Mouse (Mus musculus): ENCODE data around the gene Pnpla2.
"Not testable (repeated sequence)": the region's sequence is repeated elsewhere in the genome, so short reads cannot be mapped to it uniquely, and the experiment has no call there.

Gene Pnpla2

DNA sequence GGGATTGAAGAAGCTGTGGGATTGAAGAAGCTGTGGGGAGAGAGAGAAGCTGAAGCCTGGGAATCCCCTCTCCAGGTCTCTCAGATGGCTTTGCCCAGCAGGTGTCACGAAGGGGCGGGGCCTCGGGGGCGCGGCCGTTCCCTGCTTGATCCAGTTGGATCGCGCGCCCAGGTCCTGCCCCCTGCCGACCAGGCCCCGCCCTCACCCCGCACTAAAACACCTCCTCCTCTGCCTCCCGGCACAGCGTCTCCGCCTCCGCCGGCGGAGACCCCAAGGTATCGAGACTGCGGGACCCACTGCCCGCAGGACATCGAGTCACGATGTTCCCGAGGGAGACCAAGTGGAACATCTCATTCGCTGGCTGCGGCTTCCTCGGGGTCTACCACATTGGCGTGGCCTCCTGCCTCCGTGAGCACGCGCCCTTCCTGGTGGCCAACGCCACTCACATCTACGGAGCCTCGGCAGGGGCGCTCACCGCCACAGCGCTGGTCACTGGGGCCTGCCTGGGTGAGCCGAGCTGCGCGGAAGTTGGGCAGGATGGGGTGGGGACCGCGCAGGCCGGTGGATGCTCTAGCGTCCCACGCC lies at the start of gene Pnpla2:
TSS of gene Pnpla2 (plus strand) at position 232 of the 585 bp plus-strand sequence.
- DNase-seq (ENCODE audit: low spot score in 2 of 2) = peak; percentile 95

DNA sequence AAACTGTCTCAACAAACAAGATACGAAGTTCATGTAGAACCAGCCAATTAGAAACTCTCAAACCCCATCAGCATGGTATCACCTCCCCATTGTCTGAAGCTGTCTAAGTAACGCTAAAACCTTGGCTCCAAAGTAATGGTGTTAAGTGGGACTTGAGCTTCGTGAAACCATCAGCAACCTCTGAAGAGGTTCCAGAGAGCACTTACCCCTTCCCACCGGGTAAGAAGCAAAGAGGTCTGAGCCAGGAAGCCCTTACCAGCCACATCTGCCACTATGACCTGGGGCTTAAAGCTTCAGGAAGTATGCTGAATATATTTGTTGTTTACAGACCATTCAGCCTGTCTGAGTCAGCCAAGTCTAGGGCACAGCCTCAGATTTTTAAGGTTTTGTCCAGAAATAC lies 49.5 kb upstream of the Pnpla2 start:
- DNase-seq (ENCODE audit: low spot score in 2 of 2) = no peak

DNA sequence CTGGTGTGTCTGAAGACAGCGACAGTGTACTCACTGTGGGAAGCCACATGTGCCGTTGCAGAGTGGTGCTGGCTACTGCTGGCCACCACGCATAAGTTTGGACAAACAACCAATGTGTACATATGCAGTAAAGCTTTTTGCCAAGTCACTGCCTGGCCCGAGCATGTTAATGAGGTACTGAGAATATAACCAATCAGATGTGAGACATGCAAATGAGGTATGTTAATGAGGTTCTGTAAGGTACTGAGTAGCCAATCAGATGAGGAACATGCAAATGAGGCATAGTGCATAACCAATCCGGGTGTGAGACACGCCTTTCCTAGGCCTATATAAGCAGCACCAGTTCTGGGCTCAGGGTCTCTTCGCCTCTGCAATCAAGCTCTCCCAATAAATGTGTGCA lies 47.3 kb upstream of the Pnpla2 start:
- DNase-seq (ENCODE audit: low spot score in 2 of 2) = not testable (repeated sequence)

DNA sequence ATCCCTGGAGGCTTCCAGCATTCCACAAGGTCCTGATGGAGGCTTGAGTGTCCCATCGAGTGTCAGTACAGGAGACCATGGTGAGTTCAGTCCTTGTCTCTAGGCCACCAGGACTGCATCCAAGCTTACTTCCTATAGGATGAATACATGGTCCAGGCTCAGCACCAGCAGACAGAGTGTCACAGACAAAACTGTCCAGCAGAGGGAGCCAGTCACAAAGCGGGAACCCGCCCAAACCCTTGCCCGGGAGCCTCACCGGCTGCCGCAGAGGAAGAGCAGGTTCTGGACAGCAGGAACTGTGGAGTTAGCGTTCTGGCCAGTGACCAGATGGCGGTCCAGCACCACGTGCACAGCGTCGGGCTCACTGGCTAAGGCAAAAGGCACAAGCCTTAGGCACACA lies 46.2 kb upstream of the Pnpla2 start:
- peak; percentile 83 to 91 for DNase-seq (ENCODE audit: low spot score in 2 of 2)

DNA sequence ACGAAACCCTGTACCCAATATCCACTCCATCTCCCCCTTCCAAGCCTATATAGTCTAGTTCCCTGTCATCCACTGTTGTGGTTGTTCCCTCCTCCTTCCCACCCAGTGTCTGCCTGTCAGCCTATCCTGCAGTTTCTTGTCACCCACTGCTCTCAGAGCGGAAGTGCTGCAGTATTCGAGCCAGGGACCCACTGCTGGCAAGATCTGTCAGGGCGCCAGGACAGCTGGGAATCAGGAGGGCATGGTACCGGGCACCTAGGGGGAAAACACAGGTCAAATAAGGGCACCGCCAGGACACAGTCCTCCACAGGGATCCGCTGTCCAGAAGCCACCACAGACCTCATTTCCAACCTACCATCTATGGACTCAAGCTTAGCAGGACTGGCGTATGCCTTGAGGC lies 44.4 kb upstream of the Pnpla2 start:
- no peak for DNase-seq (ENCODE audit: low spot score in 2 of 2)

DNA sequence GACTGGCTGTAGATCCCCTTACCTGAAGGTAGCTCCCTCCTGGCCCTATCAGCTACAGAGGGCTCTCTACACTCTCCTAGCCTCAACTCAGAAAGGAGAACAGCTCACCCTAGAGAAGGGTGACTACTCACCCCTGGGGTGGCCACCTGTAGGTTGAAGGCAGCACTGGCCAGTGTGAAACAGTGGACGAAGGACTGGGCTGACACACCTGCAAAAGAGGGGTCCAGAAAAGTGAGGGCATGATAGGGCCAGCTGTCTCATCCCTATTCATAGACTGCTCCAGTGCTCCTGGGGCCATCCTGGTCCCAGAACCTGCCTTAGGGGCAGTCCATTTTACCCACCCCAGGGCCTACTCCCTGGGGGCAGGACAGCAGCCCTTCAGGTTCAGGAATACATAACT lies 43.3 kb upstream of the Pnpla2 start:
- DNase-seq (ENCODE audit: low spot score in 2 of 2) = no peak

DNA sequence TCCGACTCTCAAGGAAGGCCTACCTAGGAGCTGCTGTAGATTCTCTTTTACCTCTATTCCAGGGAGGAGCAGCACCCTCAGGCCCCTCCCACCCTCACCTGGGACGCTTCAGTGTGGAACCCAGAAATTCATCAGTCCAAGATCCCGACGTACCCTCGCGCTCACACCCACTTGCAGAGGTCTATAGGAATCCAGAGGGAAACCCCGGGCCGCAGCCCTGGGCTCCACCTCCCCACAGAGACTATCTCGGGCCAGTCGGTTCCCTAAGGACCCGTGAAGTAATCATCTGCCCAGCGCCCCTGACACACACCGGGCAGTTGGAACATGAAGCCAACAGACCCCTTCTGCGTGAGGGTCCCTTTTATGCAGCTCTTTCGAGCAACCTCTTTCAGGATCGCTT lies 41.7 kb upstream of the Pnpla2 start:
- DNase-seq (ENCODE audit: low spot score in 2 of 2) = no peak

DNA sequence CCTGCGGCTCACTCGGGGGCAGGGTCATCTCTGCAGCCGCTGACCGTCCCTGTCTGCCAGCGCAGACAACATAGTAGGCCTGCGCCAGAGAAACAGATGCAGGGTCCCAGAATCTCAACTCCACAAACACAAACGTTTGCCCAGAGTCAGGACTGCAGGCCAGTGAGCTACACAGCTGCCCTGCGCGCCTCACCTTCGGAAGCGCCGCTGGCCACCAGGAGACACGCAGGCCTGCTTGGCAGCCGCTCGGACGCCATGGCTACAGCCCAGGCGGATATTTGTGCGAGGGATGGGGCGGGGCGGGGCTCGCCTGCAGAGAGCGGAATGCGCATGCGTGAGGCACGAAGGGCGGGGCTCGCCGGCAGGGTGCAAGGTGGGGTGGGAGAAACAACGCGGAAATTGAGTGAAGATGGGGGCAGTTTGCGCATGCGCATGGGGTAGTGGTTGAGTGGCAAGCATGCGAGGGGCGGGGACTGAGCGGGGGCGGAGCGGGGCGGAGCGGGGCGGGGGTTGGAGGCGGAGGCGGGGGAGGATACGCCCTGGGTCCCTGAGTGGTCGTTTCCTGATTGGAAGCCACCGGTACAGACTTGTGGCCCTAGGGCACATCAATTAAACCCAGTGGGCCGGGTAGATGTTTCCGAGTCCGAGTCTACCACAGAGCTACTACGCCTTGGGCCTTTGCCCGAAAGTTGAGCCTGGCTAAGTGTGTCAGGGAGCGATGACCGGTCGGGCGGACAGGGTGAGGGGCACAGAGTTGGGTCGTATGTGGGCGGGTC lies 41.0 kb upstream of the Pnpla2 start, which contains the start of gene Gatd1:
TSS of gene Gatd1 (minus strand) at position 328 of the 776 bp plus-strand sequence.
- peak; percentile 99 to 100 for DNase-seq (ENCODE audit: low spot score in 2 of 2)

DNA sequence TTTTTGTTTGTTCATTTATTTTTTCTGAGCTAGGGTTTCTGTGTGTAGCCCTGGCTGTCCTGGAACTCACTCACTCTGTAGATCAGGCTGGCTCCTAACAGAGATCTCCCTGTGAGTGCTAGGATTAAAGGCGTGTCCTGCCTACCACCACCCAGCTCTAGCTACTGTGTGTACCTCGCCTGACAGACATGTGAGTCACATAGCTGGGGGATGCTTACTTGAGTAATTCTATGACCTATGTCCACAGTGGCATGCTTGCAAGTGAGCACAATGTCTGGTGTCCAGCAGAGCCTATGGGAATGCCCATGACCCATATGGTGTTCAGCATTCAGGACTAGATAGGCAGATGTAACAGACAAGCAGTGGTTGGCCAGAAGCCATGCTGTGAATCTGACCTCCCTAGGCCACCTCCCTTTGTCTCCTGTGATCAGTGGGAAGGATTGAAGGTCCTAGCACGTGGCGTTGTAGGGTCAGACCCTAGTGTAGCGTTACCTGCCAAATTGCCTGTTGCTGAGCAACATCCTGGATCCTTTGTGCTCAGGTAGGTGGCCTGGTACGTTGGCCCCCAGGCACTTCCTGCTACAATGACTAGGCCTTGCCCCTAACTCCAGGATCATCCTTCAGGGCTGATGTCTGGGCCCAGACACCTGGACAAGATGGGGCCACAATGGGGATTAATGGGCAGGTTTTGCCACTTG lies 38.7 kb upstream of the Pnpla2 start:
- DNase-seq (ENCODE audit: low spot score in 2 of 2) = no peak

DNA sequence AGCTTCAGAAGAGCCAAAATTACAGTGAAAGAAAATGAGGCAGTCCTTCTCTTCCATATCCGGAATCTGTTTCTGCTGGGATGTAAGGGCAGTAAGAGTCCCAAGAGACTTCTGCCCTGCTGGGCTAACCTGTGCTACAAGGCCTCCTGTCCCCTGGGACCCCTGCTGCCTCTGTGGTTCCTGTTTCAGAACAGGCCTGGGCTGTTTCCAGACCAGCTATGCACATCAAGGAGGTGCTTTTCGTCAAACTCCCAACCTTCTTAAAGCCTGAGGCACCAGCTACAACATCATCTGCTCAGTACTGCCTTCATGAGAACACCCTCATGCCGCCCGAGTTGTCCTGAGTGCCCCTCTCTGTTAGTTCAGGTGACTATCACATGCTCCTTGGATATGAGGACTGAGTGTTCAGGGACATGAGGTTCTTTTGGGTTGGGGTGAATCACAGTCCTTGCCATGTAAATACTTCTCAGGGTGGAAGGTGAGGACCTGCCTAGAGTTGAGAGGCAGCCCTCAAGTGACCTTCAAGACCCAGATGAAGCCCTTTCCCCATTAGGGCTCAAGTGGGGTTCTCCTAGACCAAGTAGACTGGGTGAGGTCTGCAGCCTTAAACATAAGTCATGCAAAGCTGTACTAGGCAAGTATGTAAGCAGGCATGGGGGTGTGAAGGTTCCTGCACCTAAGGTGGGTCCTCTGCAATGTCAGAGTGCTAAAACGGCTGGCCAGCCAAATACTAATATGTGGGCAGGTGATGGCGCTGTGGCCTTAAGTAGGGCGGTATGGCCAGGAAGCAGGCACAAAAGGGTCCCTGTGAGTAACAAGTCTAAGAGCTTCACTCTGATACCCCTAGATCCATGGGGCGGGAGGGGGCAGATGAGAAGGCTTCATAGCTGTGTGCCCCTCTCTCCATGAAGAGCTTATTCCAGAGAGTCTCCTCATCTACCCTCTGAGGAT lies 37.0 kb upstream of the Pnpla2 start:
- no peak for DNase-seq (ENCODE audit: low spot score in 2 of 2)

DNA sequence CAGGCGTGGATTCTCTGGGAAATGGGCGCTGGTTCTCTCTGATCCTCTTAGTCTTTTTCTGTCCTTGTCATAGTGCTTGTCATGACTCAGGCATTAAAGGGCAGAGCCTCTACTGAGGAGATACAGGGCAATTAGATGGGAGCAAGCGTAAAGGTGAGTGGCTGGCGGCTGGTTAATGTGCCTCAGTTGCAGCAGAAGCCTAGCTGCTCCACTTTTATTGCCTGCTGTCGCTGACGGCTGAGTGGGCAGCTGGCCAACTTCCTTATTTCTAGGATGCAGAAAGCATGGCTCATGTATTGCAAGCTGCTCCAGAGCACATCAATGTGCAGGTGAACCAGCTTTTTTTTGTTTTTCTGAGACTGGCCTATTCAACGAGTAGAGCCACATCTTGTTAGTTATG lies 36.0 kb upstream of the Pnpla2 start:
- DNase-seq (ENCODE audit: low spot score in 2 of 2) = peak in 1 of 2 experiments; percentile 74

DNA sequence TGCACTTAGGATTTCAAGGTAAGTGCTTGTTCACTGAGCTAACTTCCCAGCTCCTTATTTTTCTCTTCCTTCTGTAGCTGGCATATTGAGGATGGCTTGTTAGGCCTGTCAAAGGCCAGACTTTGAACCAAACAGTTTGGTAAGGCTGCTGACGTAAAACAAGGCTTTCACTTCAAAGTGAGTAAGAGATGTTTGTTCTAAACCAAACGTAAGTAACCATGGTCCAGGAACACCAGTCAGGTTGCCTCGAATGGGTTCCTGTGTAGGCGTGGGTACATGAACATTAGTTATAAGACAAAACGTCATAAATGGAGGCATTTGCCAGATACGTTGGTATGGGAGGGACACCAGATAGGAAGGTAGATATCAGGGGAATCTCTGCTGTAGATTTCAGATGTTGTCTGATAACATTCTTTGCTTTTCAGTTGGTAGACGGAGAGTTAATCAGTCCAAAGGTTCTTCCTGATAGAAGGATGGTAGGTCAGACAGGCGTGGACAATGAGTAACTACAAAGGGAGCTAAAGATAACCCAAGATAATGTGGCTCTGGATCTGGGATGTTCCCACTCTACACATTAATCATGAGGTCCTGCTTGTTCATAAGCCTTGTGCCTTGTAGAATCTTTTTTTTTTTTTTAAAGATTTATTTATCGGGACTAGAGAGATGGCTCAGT lies 34.8 kb upstream of the Pnpla2 start:
- DNase-seq (ENCODE audit: low spot score in 2 of 2) = no peak

DNA sequence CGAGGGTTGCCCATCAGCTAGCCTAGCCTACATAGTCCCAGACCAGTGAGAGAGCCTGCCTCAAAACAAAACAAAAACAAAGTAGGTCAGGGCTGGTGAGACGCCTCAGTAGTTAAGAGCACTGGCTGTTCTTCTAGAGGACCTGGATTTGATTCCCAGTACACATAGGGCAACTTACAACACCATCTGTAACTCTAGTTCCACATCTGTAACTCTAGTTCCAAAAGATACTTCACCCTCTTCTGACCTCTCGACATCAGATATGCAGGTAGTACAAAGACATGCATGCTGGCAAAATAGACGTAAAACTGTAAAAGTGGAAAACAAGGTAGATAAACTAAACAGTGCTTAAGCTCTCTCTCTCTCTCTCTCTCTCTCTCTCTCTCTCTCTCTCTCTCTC lies 31.2 kb upstream of the Pnpla2 start:
- no peak for DNase-seq (ENCODE audit: low spot score in 2 of 2)

DNA sequence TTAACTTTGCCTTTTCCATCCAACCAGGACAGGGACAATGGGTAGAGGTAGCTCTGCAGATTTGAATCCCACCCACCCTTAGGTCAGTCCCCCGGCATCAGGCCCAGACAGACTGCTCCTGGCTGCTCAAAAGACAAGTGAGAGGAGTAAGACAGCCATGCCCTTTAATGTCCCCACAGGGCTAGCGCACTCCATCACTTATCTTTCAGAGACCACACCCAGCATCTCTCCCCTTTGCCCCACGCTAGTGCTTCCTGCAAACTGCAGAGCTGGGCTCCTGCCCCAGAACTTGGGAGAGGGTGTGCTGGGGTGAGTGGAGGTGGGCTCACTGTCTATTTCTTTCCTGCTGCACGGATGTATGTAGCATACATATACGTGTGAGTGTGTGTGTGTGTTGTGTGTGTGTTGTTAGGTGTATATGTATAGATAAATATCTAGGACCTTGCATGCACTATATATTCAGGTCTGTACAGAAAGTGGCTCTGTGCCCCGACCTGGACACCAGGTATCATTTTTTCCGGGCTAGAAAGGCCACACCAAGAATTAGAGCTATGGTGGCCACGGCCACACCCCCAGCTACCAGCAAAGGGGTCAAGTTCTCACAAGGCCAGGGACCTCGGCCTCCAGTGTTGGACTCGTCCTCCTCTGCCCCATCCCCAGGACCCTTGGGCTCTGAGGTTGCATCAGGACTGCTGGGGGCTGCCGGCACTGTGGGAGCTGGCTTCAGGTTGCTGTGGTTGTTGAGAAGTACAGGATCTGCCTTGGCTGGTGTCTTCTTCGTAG lies 27.9 kb upstream of the Pnpla2 start:
- DNase-seq (ENCODE audit: low spot score in 2 of 2) = peak in 1 of 2 experiments; percentile 34

DNA sequence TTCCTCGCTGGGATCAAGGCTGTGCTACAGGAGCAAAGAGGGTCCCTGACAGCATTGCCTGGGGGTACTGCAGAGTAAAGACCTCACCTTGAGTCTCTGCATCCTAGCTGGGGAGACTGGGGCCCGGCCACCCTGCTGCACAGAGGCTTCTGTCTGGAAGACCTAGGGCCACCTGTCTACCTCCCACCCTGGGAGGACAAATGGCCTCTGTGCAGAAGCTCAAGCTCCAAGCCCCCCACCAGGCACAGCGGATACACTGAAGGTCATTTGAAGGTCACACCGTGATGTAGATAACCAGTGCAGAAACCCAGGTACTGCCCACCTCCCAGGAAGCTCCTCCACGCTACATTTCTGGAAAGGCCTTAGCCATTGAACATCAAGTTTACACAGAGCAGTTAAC lies 26.3 kb upstream of the Pnpla2 start:
- no peak for DNase-seq (ENCODE audit: low spot score in 2 of 2)

DNA sequence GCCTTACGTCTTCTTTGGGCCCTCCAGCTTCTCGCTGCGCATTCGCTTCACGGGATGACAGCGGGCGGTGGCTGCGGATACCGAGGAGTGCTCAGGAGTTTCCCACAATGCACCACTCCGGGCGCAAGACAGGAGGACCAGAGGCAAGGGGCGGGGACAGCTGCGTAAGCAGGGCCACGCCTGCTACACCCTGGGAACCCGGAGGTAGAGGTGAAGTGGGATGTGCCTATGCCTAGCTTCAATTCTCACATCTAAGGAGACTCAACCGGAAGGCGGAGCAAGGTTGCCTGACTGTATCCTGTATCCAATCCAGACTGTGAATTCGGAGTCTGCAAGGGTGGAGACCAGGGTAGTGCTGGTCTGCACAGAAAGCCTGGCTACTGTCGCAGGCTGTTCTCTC lies 25.7 kb upstream of the Pnpla2 start, which contains the start of gene Cend1:
TSS of gene Cend1 (minus strand) at position 182 of the 400 bp plus-strand sequence.
- DNase-seq (ENCODE audit: low spot score in 2 of 2) = peak; percentile 93 to 95

DNA sequence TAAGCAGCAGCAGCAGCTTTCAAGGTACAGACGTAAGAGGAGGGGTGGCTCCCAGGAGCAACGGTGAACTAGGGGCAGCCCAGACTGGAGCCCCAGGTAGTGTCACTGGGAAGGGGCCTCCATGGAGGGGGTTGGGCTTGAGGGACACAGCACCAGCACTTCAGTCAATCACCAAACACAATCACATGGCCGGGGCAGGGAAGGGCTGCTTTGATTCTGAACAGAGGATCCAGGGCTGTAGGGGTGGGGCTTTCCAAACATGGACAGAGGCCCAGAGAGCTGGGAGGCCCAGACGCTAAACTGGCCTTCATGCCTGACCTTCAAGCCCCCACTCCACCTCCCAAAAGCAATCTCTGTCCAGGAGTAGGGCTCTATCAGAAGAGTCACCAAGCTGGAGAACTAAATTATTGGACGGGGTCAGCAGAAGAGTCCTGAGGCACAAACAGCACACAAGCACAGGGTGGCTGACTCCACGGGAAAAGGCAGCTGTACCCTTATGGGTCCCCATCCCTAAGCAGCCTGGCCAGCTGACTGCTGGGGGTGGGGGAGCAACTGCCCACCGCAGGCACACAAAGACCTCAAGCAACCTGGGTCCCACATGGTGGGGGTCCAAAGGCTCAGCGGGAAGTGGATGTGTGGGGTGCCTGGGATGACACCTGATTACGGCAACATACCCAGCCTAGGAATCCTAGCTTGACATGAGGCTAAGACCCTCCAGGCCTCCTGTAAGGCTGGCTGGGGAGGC lies 25.0 kb upstream of the Pnpla2 start:
- no peak for DNase-seq (ENCODE audit: low spot score in 2 of 2)

DNA sequence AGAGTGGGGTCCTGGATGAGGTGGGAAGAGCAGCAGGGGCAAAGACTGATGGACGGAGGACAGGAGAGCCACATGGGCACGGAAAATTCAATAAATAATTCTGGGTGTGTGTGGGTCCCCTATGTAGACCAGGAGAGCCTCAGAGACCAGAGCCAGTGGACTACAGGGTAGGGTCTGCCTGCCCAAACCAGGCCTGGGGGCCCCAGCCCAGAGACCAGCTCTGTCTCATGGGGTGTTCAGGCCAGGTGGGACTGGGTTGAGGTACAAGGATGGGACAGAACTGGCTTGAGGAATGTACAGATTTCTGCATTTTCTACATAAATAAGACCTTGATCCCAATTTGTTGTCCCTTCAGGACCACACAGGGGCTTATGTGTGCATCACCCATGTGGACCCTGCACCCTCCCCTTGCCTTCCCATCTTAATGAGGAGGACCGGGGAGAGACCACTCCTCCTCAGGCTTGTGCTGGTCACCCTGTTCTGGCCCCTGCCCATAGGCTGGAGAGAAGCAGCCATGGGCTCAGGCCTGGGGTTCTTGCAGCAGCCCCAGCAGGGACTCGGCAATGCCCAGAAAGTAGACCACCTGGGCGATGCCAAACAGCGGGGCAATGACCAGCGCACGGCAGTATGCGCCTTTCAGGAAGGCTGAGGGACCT lies 24.3 kb upstream of the Pnpla2 start:
- no peak for DNase-seq (ENCODE audit: low spot score in 2 of 2)

All from right cerebral cortex, postnatal 10 days (tissue).